Mouse (Mus musculus): ENCODE measurements around the gene Abca7. TPM values are rescaled to one million over a fixed set of nuclear protein-coding genes. Genes with fewer than 3 reads are reported as not detected.

Gene Abca7
- polyA plus RNA-seq, 1 experiment from 2014 or later, result 3.1 TPM

DNA sequence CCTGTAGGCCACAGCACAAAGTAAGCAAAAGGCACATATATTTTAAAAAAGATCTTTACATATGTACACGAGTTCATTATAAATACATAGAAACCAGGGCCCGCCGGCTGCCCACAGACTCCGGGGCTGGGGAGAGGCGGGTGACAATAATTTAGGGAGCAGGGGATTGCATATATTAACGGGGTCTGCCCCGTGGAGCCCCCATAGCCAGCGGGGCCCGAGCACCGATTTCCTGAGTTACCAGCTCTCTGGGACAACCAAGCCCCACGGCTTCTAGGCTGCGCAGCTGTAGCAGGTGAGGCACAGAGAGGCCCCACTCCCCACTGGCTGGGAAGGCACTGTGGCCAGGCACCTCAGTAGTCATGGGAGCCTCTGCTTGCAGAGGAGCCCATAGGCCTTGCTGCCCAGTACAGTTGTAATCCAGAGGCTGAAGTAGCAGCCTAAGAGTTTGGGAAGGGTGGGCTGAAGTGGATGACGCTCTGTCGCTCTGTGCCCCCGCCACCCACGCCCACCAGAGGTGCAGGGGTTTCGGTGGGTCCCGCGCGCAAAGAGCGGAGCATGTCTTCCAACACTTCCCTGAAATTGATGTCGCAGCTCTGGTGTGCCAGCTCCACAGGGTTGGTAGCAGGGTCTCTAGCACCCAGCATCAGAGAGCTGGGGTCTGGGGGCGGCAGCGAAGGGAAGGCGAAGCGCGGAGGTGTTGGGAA lies 60.8 kb downstream of the Abca7 start:
- ATAC-seq (no peak), DNase-seq (no peak)
- Histone ChIP-seq H3K4me1 (ENCODE audit: insufficient read depth) (peaks cover 24% of the 10 kb centered on the region), H3K9ac (replicated peaks) (no peak overlapping the region), H3K27me3 (ENCODE audit: insufficient read depth, low read length) (no peaks in the 10 kb centered on the region), H3K4me3 (ENCODE audit: low read depth, low read length) (no peak overlapping the region), H3K27ac (ENCODE audit: low read depth) (0 out of 2 replicates have a peak overlapping the region, but pooled peaks have one; percentile 11), H3K4me2 (ENCODE audit: low read depth, low read length) (no peak overlapping the region), H3K9me3 (ENCODE audit: low read length) (no peaks in the 10 kb centered on the region), H3K36me3 (replicated peaks; ENCODE audit: insufficient read depth, low read length) (peaks cover 63% of the 10 kb centered on the region)
- TF ChIP-seq EP300 (IDR thresholded peaks at IDR 0.05; ENCODE audit: low read depth) (no peak), CTCF (IDR thresholded peaks at IDR 0.05; ENCODE audit: low read depth) (no peak)
- WGBS (ENCODE audit: insufficient replicate concordance), result 91% methylated on average over 27 of the region's 27 CpGs

GRCm38 (mm10) chr10:80057683-80058326 lies 61.5 kb downstream of the Abca7 start:
- no peak for ATAC-seq
- Histone ChIP-seq H3K4me2 (ENCODE audit: low read depth, low read length) (no peak overlapping the region), H3K4me3 (ENCODE audit: low read depth, low read length) (no peak overlapping the region), H3K9me3 (ENCODE audit: low read length) (no peaks in the 10 kb centered on the region), H3K9ac (replicated peaks) (no peak overlapping the region), H3K27me3 (ENCODE audit: insufficient read depth, low read length) (no peaks in the 10 kb centered on the region), H3K36me3 (replicated peaks; ENCODE audit: insufficient read depth, low read length) (peaks cover 70% of the 10 kb centered on the region), H3K27ac (ENCODE audit: low read depth) (no peak overlapping the region), H3K4me1 (ENCODE audit: insufficient read depth) (peaks cover 17% of the 10 kb centered on the region)
- TF ChIP-seq EP300 (IDR thresholded peaks at IDR 0.05; ENCODE audit: low read depth), result no peak
- TF ChIP-seq CTCF (IDR thresholded peaks at IDR 0.05; ENCODE audit: low read depth), result no peak
- WGBS (ENCODE audit: insufficient replicate concordance), result 83% methylated on average over 30 of the region's 30 CpGs
- no peak for DNase-seq

DNA sequence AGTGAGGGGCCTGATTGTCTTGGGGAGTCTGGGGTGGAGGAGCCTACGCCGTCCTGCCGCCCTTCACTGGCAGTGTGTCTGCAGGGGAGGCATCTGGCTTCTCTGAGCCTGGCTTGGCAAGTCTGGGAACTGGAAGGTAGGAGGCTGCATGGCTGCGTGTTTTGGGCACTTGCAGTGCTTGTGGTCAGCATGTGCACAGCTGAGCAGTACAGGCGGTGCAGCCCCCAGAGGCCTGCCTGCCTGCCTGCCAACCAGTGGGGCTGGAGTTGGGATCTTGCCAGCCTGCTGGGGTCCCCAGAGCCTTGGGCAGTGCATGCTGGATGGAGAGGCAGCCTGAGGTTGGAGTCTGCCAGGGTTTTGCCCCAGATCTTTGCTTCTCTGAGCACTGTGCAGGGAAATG lies 66.8 kb downstream of the Abca7 start:
- ATAC-seq, result no peak
- H3K27me3 ChIP-seq (ENCODE audit: insufficient read depth, low read length), result no peaks in the 10 kb centered on the region
- H3K9ac ChIP-seq (replicated peaks), result no peak overlapping the region
- H3K27ac ChIP-seq (ENCODE audit: low read depth), result no peak overlapping the region
- TF ChIP-seq EP300 (IDR thresholded peaks at IDR 0.05; ENCODE audit: low read depth), result no peak
- no peak for TF ChIP-seq CTCF (IDR thresholded peaks at IDR 0.05; ENCODE audit: low read depth)
- H3K4me2 ChIP-seq (ENCODE audit: low read depth, low read length), result no peak overlapping the region
- H3K4me1 ChIP-seq (ENCODE audit: insufficient read depth), result no peaks in the 10 kb centered on the region
- 96% methylated on average over 5 of the region's 5 CpGs for WGBS (ENCODE audit: insufficient replicate concordance)
- DNase-seq, result no peak
- no peaks in the 10 kb centered on the region for H3K9me3 ChIP-seq (ENCODE audit: low read length)
- no peak overlapping the region for H3K4me3 ChIP-seq (ENCODE audit: low read depth, low read length)
- peaks cover 88% of the 10 kb centered on the region for H3K36me3 ChIP-seq (replicated peaks; ENCODE audit: insufficient read depth, low read length)

DNA sequence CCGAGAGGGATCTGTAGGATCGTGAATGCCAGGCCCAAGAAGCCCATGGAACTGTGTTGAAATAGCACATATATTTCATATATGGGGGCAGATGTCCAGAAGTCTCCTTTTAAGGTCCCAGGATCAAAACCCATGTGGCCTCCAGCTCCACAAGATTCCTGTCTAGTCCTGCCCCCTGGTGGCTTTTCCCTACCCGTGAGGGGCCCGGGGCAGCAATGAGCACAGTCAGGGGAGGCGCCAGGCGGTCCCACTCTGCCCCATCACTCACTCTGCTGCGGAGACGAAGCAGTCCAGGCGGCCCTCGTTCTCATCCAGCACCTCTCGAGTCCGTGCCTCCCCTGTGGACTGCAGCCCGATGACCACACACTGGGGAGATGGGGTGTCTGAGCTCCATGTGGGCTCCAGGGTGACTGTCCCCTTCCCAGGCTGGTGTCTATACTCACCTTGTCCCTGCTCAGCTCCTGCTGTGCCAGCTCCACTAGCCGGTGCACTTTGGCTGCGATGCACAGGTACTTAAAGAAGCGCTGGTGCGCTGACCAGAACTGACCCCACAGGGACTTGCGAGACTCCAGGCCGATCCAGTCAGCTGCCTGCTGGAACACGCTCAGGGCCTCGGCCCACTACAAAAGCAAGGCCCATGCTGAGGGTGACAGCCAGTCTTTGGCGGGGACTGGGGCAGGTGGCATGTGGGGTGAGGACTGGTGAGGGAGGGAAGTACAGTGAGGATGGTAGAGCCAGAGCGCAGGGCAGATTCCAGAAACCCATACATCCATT lies 67.8 kb downstream of the Abca7 start:
- Histone ChIP-seq H3K4me3 (ENCODE audit: low read depth, low read length) (no peak overlapping the region), H3K36me3 (replicated peaks; ENCODE audit: insufficient read depth, low read length) (peaks cover 88% of the 10 kb centered on the region), H3K9me3 (ENCODE audit: low read length) (no peaks in the 10 kb centered on the region), H3K27me3 (ENCODE audit: insufficient read depth, low read length) (no peaks in the 10 kb centered on the region), H3K4me2 (ENCODE audit: low read depth, low read length) (no peak overlapping the region), H3K27ac (ENCODE audit: low read depth) (no peak overlapping the region), H3K9ac (replicated peaks) (no peak overlapping the region), H3K4me1 (ENCODE audit: insufficient read depth) (no peaks in the 10 kb centered on the region)
- TF ChIP-seq EP300 (IDR thresholded peaks at IDR 0.05; ENCODE audit: low read depth) (no peak), CTCF (IDR thresholded peaks at IDR 0.05; ENCODE audit: low read depth) (peak; percentile 38)
- 80% methylated on average over 23 of the region's 23 CpGs for WGBS (ENCODE audit: insufficient replicate concordance)
- ATAC-seq (no peak), DNase-seq (no peak)

Other genes with a start within 250 kb of the Abca7 start
- 9.9 and 12.6 TPM in 2 replicates for gene Polrmt, start 249.9 kb upstream of the Abca7 start, polyA plus RNA-seq (2015; fragmentation: Nextera tagmentation; extraction: Ambion mirVana)
- gene Fgf22, start 241.4 kb upstream of the Abca7 start, polyA plus RNA-seq (2015; fragmentation: Nextera tagmentation; extraction: Ambion mirVana), result not detected in 2 replicates
- 28.2 and 34.1 TPM in 2 replicates for gene Rnf126, start 229.5 kb upstream of the Abca7 start, polyA plus RNA-seq (2015; fragmentation: Nextera tagmentation; extraction: Ambion mirVana)
- 0.36 and 0.63 TPM in 2 replicates for gene Fstl3, start 219.2 kb upstream of the Abca7 start, polyA plus RNA-seq (2015; fragmentation: Nextera tagmentation; extraction: Ambion mirVana)
- gene Prss57, start 205.5 kb upstream of the Abca7 start, polyA plus RNA-seq (2015; fragmentation: Nextera tagmentation; extraction: Ambion mirVana), result 5.0 and 7.2 TPM in 2 replicates
- 7.9 and 9.2 TPM in 2 replicates for gene Palm, start 202.9 kb upstream of the Abca7 start, polyA plus RNA-seq (2015; fragmentation: Nextera tagmentation; extraction: Ambion mirVana)
- 1.00 and 1.3 TPM in 2 replicates for gene Misp, start 175.5 kb upstream of the Abca7 start, polyA plus RNA-seq (2015; fragmentation: Nextera tagmentation; extraction: Ambion mirVana)
- gene Ptbp1, start 142.1 kb upstream of the Abca7 start, polyA plus RNA-seq (2015; fragmentation: Nextera tagmentation; extraction: Ambion mirVana), result 55.4 and 59.1 TPM in 2 replicates
- 123 and 127 TPM in 2 replicates for gene Prtn3, start 122.0 kb upstream of the Abca7 start, polyA plus RNA-seq (2015; fragmentation: Nextera tagmentation; extraction: Ambion mirVana)
- 2.9 and 4.9 TPM in 2 replicates for gene Plppr3, start 121.9 kb upstream of the Abca7 start, polyA plus RNA-seq (2015; fragmentation: Nextera tagmentation; extraction: Ambion mirVana)
- gene Elane, start 110.2 kb upstream of the Abca7 start, polyA plus RNA-seq (2015; fragmentation: Nextera tagmentation; extraction: Ambion mirVana), result 180 and 207 TPM in 2 replicates
- not detected in 2 replicates for gene Cfd, start 105.6 kb upstream of the Abca7 start, polyA plus RNA-seq (2015; fragmentation: Nextera tagmentation; extraction: Ambion mirVana)
- gene Med16, start 87.6 kb upstream of the Abca7 start, polyA plus RNA-seq (2015; fragmentation: Nextera tagmentation; extraction: Ambion mirVana), result 13.5 and 14.3 TPM in 2 replicates
- gene Gm26602, start 85.6 kb upstream of the Abca7 start, polyA plus RNA-seq (2015; fragmentation: Nextera tagmentation; extraction: Ambion mirVana), result 4.6 TPM in 1 of 2 replicates, not detected in the other
- 0.18 and 0.34 TPM in 2 replicates for gene Kiss1r, start 79.5 kb upstream of the Abca7 start, polyA plus RNA-seq (2015; fragmentation: Nextera tagmentation; extraction: Ambion mirVana)
- gene R3hdm4, start 75.3 kb upstream of the Abca7 start, polyA plus RNA-seq (2015; fragmentation: Nextera tagmentation; extraction: Ambion mirVana), result 47.3 and 51.7 TPM in 2 replicates
- gene Arid3a, start 69.5 kb upstream of the Abca7 start, polyA plus RNA-seq (2015; fragmentation: Nextera tagmentation; extraction: Ambion mirVana), result 4.5 and 5.5 TPM in 2 replicates
- 40.7 and 41.2 TPM in 2 replicates for gene Wdr18, start 36.3 kb upstream of the Abca7 start, polyA plus RNA-seq (2015; fragmentation: Nextera tagmentation; extraction: Ambion mirVana)
- 0.05 TPM in 1 of 2 replicates, not detected in the other for gene Grin3b, start 25.8 kb upstream of the Abca7 start, polyA plus RNA-seq (2015; fragmentation: Nextera tagmentation; extraction: Ambion mirVana)
- gene Tmem259, start 12.2 kb upstream of the Abca7 start, polyA plus RNA-seq (2015; fragmentation: Nextera tagmentation; extraction: Ambion mirVana), result 13.2 and 14.5 TPM in 2 replicates
- gene Cnn2, start 7.9 kb upstream of the Abca7 start, polyA plus RNA-seq (2015; fragmentation: Nextera tagmentation; extraction: Ambion mirVana), result 40.7 and 42.8 TPM in 2 replicates
- 12.1 and 14.2 TPM in 2 replicates for gene Arhgap45, start 20.2 kb downstream of the Abca7 start, polyA plus RNA-seq (2015; fragmentation: Nextera tagmentation; extraction: Ambion mirVana)
- gene Polr2e, start 43.3 kb downstream of the Abca7 start, polyA plus RNA-seq (2015; fragmentation: Nextera tagmentation; extraction: Ambion mirVana), result 57.0 and 58.3 TPM in 2 replicates
- gene Gpx4, start 50.7 kb downstream of the Abca7 start, polyA plus RNA-seq (2015; fragmentation: Nextera tagmentation; extraction: Ambion mirVana), result 537 and 560 TPM in 2 replicates
- 7.4 and 8.7 TPM in 2 replicates for gene Sbno2, start 109.1 kb downstream of the Abca7 start, polyA plus RNA-seq (2015; fragmentation: Nextera tagmentation; extraction: Ambion mirVana)
- 9.1 and 11.2 TPM in 2 replicates for gene Stk11, start 119.3 kb downstream of the Abca7 start, polyA plus RNA-seq (2015; fragmentation: Nextera tagmentation; extraction: Ambion mirVana)
- gene Atp5d, start 142.1 kb downstream of the Abca7 start, polyA plus RNA-seq (2015; fragmentation: Nextera tagmentation; extraction: Ambion mirVana), result 537 and 576 TPM in 2 replicates
- 0.11 and 0.18 TPM in 2 replicates for gene Cbarp, start 144.3 kb downstream of the Abca7 start, polyA plus RNA-seq (2015; fragmentation: Nextera tagmentation; extraction: Ambion mirVana)
- 3.0 and 4.3 TPM in 2 replicates for gene Midn, start 151.8 kb downstream of the Abca7 start, polyA plus RNA-seq (2015; fragmentation: Nextera tagmentation; extraction: Ambion mirVana)
- 87.0 and 93.3 TPM in 2 replicates for gene Cirbp, start 169.5 kb downstream of the Abca7 start, polyA plus RNA-seq (2015; fragmentation: Nextera tagmentation; extraction: Ambion mirVana)
- 6.7 and 6.8 TPM in 2 replicates for gene 1600002K03Rik, start 176.4 kb downstream of the Abca7 start, polyA plus RNA-seq (2015; fragmentation: Nextera tagmentation; extraction: Ambion mirVana)
- gene Efna2, start 183.0 kb downstream of the Abca7 start, polyA plus RNA-seq (2015; fragmentation: Nextera tagmentation; extraction: Ambion mirVana), result 0.15 and 0.18 TPM in 2 replicates
- gene Mum1, start 229.9 kb downstream of the Abca7 start, polyA plus RNA-seq (2015; fragmentation: Nextera tagmentation; extraction: Ambion mirVana), result 9.8 and 13.3 TPM in 2 replicates